Mouse (Mus musculus): ENCODE measurements around the gene Col2a1. TPM values are rescaled to one million over a fixed set of nuclear protein-coding genes. Genes with fewer than 3 reads are reported as not detected.

Col2a1 gene
- polyA plus RNA-seq, 1 experiment from 2014 or later, result 271 TPM

DNA sequence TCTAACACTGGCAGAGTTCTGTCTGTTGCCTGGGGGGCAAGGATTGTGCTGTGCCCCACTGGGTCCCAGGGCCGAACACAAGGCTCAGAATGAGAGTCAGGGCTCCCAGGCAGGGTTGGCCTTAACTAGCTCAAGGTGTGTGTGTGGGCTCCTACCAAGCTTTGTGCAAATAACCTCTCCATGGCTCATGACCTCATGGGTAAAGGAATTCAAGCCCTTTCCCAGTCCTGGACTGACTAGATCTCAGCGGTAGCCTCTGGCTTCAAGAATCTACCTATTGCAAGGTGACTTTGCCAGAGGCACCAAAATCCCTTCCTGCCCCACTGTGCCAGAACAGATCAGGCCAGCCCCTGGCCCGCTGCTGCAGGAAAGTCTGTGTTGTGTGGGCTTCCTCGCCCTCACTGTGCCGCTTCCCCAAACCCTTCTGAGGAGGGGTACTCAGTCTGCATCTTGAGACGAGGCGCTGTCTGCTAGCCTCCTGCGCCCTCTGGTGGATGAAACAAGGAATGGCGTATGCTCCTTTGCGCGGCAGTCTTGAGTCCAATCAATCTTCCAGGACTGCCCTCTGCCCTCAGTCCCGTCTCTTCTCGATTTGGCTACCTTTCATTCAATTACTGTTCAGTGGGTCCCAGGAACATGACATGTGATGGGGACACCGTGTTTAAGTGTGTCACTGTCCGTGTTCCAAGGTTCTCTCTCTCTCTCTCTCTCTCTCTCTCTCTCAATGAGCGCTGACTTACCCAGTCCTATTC lies 52.2 kb downstream of the Col2a1 start:
- DNase-seq (ENCODE audit: low spot score), result peak; percentile 85
- WGBS, result 16% methylated on average over 16 of the region's 16 CpGs
- H3K27me3 ChIP-seq (replicated peaks; ENCODE audit: low read depth, poor library complexity, severe bottlenecking), result peaks cover 40% of the 10 kb centered on the region
- H3K9me3 ChIP-seq, result no peaks in the 10 kb centered on the region
- H3K27ac ChIP-seq (replicated peaks), result peak overlapping the region; percentile 27; the same call in 1 of the 2 replicates
- no peaks in the 10 kb centered on the region for H3K36me3 ChIP-seq (replicated peaks)
- peak overlapping the region; percentile 23; the same call in 1 of the 2 replicates for H3K4me3 ChIP-seq
- peaks cover 49% of the 10 kb centered on the region for H3K4me1 ChIP-seq

DNA sequence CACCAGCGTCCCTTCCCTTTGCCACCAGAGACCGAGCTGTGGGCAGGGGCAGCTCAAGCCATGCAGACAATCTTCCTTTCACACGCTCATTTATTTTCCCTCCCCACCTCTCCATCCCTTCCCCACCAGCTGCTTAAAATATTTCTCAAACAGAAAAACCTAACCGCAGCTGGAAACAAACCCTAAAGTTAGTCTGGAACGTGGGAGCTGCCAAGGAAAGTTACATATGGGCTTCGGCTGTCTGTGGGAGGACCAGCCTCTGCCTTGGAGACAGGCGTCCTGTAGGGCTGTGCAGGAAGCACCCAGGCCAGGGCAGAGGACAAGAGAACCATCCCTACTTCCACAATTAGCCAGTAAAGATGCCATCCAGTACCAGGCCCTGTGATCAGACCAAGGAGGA lies 54.3 kb downstream of the Col2a1 start:
- 81% methylated on average over 7 of the region's 7 CpGs for WGBS
- H3K27ac ChIP-seq (replicated peaks), result no peak overlapping the region
- H3K36me3 ChIP-seq (replicated peaks), result no peaks in the 10 kb centered on the region
- H3K4me1 ChIP-seq, result peaks cover 43% of the 10 kb centered on the region
- H3K9me3 ChIP-seq, result no peaks in the 10 kb centered on the region
- no peak for DNase-seq (ENCODE audit: low spot score)
- no peak overlapping the region for H3K4me3 ChIP-seq
- H3K27me3 ChIP-seq (replicated peaks; ENCODE audit: low read depth, poor library complexity, severe bottlenecking), result peaks cover 40% of the 10 kb centered on the region

DNA sequence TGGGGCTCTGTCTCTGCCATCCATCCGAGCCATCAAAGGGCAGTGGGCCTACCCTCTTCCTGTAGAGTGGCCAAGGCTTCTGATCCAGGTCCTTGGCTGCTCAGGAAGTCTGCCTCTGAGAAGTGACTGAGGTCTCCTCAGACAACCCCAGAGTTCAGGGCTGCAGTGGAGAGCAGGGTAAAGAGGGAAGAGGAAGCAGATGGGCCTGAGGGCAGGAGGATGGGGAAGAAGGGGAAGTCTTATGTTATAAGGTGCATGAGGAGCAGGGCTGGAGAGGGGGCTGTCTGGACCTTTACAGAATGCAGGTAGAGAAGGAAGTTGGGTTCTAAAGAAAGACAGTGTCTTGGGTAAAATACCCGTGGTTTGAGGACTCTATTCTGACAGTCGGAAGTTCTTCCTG lies 54.8 kb downstream of the Col2a1 start:
- 0 out of 2 replicates have a peak overlapping the region, but pooled peaks have one; percentile 21 for H3K27ac ChIP-seq (replicated peaks)
- WGBS, result 63% methylated on average over 3 of the region's 3 CpGs

DNA sequence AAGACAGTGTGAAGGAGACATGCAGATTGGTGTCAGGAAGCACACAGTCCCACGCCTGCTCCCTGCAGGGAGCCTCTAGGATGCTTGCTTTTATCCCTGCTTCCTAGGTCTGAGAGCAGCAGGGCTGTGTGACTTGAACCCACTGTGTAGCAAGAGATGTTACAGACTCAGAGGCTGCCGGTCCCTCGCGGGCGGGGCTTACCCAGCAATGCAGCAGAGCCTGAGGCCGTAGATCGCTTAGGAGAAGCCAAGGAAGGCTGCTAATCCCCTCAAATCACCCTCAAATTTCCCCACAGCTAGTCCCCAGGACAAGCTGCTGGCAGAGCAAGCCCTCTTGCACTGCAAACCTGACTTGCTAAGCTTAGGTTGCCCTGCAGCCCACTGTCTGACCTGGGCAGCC lies 55.8 kb downstream of the Col2a1 start:
- Histone ChIP-seq H3K4me3 (no peak overlapping the region), H3K9me3 (no peaks in the 10 kb centered on the region), H3K27me3 (replicated peaks; ENCODE audit: low read depth, poor library complexity, severe bottlenecking) (peaks cover 29% of the 10 kb centered on the region), H3K36me3 (replicated peaks) (no peaks in the 10 kb centered on the region), H3K27ac (replicated peaks) (0 out of 2 replicates have a peak overlapping the region, but pooled peaks have one; percentile 21), H3K4me1 (peaks cover 39% of the 10 kb centered on the region)
- DNase-seq (ENCODE audit: low spot score), result peak; percentile 43
- 23% methylated on average over 7 of the region's 7 CpGs for WGBS

More for the DNA sequence above, 54.8 kb downstream of the Col2a1 start:
- no peak for DNase-seq (ENCODE audit: low spot score)
- Histone ChIP-seq H3K27me3 (replicated peaks; ENCODE audit: low read depth, poor library complexity, severe bottlenecking) (peaks cover 36% of the 10 kb centered on the region), H3K4me3 (no peak overlapping the region), H3K4me1 (peaks cover 40% of the 10 kb centered on the region), H3K9me3 (no peaks in the 10 kb centered on the region), H3K36me3 (replicated peaks) (no peaks in the 10 kb centered on the region)

DNA sequence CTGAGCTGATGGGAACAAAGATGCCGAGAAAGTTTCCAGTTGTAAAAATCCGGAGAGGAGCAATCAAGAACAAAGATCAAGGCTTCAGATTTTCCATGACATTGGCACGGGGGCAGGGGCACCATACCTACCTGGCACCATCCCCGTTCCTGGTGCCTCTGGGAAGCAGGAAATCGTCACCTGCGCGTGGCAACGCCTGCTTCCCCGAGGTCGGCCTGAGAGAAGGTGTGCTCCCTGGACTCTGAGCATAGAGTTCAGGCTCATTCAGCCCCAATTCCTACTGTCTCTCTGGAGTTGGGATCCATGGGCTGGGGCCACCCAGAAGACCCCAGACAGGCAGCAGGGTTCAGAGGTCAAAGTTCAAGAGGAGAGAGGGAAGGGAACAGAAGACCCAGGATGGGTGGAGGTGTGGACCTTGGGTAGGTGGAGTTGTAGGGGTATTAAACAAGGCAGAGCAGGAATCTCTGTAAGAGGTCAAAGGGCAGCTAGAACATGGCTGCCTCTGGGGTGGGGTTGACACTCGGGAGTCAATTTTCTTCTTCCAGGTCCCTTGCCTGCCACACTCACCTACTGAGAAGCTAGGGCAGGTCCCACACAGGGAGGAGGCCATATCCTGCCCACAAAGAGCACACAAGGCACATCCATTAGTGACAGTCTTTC lies 58.7 kb downstream of the Col2a1 start:
- WGBS, result 83% methylated on average over 11 of the region's 11 CpGs
- Histone ChIP-seq H3K4me3 (no peak overlapping the region), H3K9me3 (no peaks in the 10 kb centered on the region), H3K4me1 (peaks cover 24% of the 10 kb centered on the region), H3K36me3 (replicated peaks) (no peaks in the 10 kb centered on the region), H3K27me3 (replicated peaks; ENCODE audit: low read depth, poor library complexity, severe bottlenecking) (peaks cover 8% of the 10 kb centered on the region; the same call in 1 of the 2 replicates), H3K27ac (replicated peaks) (no peak overlapping the region)
- DNase-seq (ENCODE audit: low spot score), result no peak

DNA sequence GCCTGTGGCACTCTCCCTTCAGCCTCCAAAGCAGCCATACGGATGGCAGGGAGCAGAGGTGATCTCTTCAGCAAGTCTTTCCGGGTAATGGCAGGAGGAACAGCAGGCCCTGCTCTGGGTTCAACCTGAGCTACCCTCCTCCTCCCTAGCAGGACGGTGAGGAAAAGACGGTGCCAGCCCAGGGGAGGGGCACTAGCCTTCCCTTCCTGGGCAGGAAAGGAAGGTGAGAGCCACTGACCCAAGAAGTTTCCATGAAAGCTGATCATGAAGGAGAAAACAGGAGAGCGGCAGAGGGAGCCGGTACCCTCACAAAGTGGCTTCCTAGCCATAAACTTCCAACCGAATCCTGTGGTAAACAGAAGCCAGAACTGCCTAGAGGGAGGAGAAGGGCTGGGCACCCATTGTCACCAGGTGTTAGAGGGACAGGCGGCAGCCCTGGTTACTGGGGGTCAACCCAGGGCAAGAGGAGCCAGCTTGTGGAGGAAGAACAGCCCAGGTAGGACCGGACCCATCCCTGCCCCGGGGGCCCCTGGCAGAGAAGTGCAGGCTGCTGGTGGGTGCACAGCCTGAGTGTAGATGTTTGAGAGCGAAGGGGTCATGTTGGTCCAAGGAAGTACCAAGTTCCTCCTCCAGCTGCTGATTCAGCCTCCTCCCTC lies 59.4 kb downstream of the Col2a1 start:
- Histone ChIP-seq H3K9me3 (no peaks in the 10 kb centered on the region), H3K4me1 (peaks cover 24% of the 10 kb centered on the region), H3K27ac (replicated peaks) (no peak overlapping the region), H3K36me3 (replicated peaks) (no peaks in the 10 kb centered on the region), H3K4me3 (no peak overlapping the region), H3K27me3 (replicated peaks; ENCODE audit: low read depth, poor library complexity, severe bottlenecking) (peaks cover 8% of the 10 kb centered on the region; the same call in 1 of the 2 replicates)
- no peak for DNase-seq (ENCODE audit: low spot score)
- 81% methylated on average over 11 of the region's 11 CpGs for WGBS

DNA sequence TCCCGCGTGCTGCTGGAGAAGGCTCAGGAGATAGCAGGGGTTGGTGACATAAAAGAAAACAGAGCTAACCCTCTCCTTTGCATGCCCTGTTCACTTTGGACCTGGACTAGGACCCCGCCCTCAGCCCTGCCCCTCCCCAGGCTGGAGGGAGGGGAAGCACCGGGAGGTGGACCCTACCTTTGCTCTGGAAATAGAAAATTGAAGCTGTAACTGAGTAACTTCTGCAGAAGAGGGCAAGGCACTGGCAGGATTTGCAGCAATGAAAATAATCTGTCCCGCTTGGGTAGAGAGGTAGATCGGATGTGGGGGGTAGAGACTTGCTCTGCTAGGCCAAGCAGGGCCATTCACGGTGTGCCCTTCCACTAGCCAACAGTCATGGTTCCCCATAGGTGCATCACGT lies 61.1 kb downstream of the Col2a1 start:
- H3K4me3 ChIP-seq, result no peak overlapping the region
- H3K27ac ChIP-seq (replicated peaks), result no peak overlapping the region
- WGBS, result 85% methylated on average over 8 of the region's 8 CpGs
- no peaks in the 10 kb centered on the region for H3K9me3 ChIP-seq
- H3K27me3 ChIP-seq (replicated peaks; ENCODE audit: low read depth, poor library complexity, severe bottlenecking), result no peaks in the 10 kb centered on the region
- no peaks in the 10 kb centered on the region for H3K36me3 ChIP-seq (replicated peaks)
- no peak for DNase-seq (ENCODE audit: low spot score)
- peaks cover 14% of the 10 kb centered on the region for H3K4me1 ChIP-seq

DNA sequence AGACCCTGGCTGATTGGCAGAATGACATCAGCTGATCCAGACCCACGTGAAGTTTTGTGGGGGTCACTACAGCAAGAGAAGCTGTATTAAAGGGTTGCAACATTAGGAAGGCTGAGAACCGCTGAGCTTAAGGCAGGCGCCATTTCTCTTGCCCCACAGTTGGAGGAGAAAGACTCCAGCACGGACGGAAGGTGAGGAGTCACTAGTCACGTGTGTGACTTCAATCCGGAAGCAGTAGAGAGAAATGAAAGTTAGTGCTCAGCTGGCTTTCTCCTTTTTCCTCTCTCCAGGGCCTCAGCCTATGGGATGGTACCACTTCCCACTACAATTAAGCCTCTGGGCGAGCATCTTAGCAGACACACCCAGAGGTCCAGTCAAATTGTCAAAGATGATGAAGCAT lies 62.0 kb downstream of the Col2a1 start:
- Histone ChIP-seq H3K9me3 (no peaks in the 10 kb centered on the region), H3K4me1 (peaks cover 14% of the 10 kb centered on the region), H3K27me3 (replicated peaks; ENCODE audit: low read depth, poor library complexity, severe bottlenecking) (no peaks in the 10 kb centered on the region), H3K4me3 (no peak overlapping the region), H3K36me3 (replicated peaks) (no peaks in the 10 kb centered on the region), H3K27ac (replicated peaks) (no peak overlapping the region)
- WGBS, result 86% methylated on average over 8 of the region's 8 CpGs
- DNase-seq (ENCODE audit: low spot score), result no peak

DNA sequence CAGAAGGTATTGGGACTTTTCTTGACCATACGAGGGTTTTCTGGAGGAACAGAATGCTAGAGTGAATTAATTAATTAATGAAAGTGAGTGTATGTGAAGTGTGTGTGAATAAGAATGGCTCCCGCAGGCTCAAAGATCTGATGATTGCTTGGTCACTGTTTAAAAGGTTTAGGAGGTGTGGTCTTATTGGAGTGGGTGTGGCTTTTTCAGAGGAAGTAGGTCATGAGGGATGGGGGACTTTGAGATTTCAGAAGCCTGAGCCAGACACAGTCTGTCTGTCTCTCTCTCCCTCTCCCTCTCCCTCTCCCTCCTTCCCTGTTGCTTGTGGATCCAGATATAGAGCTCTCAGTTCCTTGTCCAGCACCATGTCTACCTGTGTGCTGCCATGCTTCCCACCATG lies 63.2 kb downstream of the Col2a1 start:
- WGBS, result 92% methylated on average over 2 of the region's 2 CpGs
- no peak for DNase-seq (ENCODE audit: low spot score)
- no peak overlapping the region for H3K27ac ChIP-seq (replicated peaks)
- H3K9me3 ChIP-seq, result no peaks in the 10 kb centered on the region
- H3K4me3 ChIP-seq, result no peak overlapping the region
- no peaks in the 10 kb centered on the region for H3K27me3 ChIP-seq (replicated peaks; ENCODE audit: low read depth, poor library complexity, severe bottlenecking)
- peaks cover 14% of the 10 kb centered on the region for H3K4me1 ChIP-seq
- no peaks in the 10 kb centered on the region for H3K36me3 ChIP-seq (replicated peaks)

DNA sequence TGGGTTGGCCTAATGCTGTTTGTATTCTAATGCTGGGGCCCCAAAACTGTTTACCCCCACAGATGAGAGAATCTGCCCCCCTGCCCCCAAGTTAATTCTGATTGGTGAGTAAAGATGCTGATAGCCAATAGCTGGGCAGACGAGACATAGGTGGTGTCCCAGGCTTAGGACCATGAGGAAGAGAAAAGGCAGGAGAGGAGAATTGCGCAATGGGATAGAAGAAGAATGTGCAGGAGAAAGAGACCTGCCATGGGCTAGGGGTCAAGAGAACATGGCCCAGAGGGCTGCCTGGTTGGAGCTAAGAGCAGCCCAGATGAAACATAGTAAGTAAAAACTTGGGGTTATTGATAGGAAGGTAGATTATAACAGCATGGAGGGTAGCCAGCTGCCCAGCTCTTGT lies 64.4 kb downstream of the Col2a1 start:
- no peaks in the 10 kb centered on the region for H3K36me3 ChIP-seq (replicated peaks)
- no peak overlapping the region for H3K4me3 ChIP-seq
- no peaks in the 10 kb centered on the region for H3K9me3 ChIP-seq
- H3K27me3 ChIP-seq (replicated peaks; ENCODE audit: low read depth, poor library complexity, severe bottlenecking), result no peaks in the 10 kb centered on the region
- WGBS, result 83% methylated on average over 2 of the region's 2 CpGs
- H3K4me1 ChIP-seq, result peaks cover 4% of the 10 kb centered on the region; the same call in 1 of the 2 replicates
- no peak for DNase-seq (ENCODE audit: low spot score)
- no peak overlapping the region for H3K27ac ChIP-seq (replicated peaks)

DNA sequence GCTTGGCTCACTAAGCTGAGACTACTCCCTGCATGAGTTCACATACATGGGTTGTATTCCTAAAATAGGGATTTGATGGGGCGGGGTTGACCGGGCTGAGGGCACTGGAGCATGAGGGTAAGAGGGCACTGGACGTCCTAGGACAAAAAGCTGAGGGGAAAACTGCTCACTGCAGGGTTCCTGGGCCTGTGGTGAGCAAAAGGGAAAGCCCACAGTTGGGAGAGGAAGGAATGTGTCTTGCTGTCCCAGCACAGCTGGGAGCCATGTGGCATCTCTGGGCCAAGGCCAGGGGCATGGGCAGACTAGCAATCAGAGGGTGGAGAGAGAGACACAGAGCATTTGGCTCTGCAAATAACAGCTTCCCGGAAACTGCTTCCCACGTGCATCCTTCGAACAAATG lies 65.9 kb downstream of the Col2a1 start:
- Histone ChIP-seq H3K4me3 (no peak overlapping the region), H3K9me3 (no peaks in the 10 kb centered on the region), H3K36me3 (replicated peaks) (no peaks in the 10 kb centered on the region), H3K27me3 (replicated peaks; ENCODE audit: low read depth, poor library complexity, severe bottlenecking) (no peaks in the 10 kb centered on the region), H3K27ac (replicated peaks) (no peak overlapping the region), H3K4me1 (0 out of 2 replicates have a peak, but pooled peaks cover 4% of the 10 kb centered on the region)
- no peak for DNase-seq (ENCODE audit: low spot score)
- 66% methylated on average over 6 of the region's 6 CpGs for WGBS

DNA sequence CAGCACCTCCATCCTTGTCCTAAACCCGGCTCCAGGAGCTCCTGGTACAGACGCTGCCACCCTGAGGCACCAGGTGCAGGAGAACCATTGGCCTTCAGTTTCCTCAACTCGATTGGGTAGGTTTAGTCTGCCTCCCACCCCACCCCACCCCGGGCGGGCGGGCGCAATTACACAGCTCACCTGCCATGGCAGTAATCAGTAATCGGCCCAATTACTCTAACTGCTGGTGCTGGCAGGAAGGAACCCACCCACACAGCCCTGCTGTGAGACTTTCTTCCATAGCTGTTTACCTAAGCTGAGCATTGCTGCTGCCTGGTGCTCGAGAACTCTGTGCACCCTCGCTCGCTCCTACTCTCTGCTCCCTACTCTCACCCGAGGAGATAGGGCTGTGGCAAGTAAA lies 72.1 kb downstream of the Col2a1 start:
- Histone ChIP-seq H3K4me3 (no peak overlapping the region), H3K27ac (replicated peaks) (no peak overlapping the region), H3K4me1 (0 out of 2 replicates have a peak, but pooled peaks cover 3% of the 10 kb centered on the region), H3K36me3 (replicated peaks) (no peaks in the 10 kb centered on the region), H3K27me3 (replicated peaks; ENCODE audit: low read depth, poor library complexity, severe bottlenecking) (no peaks in the 10 kb centered on the region), H3K9me3 (no peaks in the 10 kb centered on the region)
- no peak for DNase-seq (ENCODE audit: low spot score)
- WGBS, result 88% methylated on average over 12 of the region's 12 CpGs

All from embryonic facial prominence, embryonic 10.5 days (tissue).